Mouse (Mus musculus): Measurements from ENCODE around the gene Gstt3. TPM values are rescaled to one million over a fixed set of nuclear protein-coding genes. Genes with fewer than 3 reads are reported as not detected.

The Gstt3 gene
- polyA plus RNA-seq (2012; rRNA removed) = 8.5 and 8.7 TPM in 2 replicates

DNA sequence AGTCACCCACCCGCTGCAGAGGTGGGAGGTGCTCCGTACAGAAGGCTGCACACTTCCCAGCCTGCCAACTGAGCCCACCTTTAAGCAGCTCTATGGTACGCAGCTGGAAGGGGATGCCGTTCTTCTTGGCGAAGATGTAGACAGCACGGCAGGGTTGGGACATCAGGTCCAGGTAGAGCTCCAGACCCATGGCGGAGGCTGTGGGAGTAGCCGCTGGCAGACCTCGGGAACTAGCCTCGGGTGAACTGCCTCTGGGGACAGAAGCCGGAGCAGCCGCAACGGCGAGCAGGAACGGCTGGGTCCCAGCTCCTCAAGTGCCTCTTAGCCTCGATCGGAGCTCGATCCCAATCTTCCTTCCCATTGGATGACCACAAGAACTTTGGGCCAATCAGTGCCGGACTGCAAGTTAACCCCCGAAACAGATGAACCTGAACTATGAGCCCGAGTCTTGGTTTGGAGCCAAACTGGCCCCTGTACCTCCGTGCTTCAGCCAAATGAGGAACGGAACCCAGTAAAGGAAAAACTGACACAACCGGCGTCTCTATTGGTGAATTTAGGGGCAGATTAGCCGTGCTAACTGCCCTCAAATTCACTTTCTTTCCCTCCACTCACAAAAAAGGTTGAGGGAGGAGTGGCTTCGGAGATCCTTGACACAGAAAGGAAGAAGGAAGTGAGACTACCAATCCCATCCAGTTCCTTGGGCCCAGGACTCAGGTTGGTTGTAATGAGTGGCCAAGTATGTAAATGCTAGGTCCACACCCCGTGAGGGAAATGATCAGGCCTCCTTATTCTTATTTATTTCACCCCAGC lies at the start of gene Gstt3, which contains the start of gene Gm20441:
Gstt3 (minus strand) TSS at position 646 of the 810 bp plus-strand sequence.
Gm20441 (minus strand) TSS at position 186 of the 810 bp plus-strand sequence.
- H3K27me3 ChIP-seq (ENCODE audit: control insufficient read depth, insufficient read depth, low read length) = no peaks in the 10 kb centered on the region; the same call in 1 of the 2 replicates
- 5% methylated on average over 28 of the region's 28 CpGs for WGBS
- no peak for TF ChIP-seq POLR2A (IDR thresholded peaks at IDR 0.05; ENCODE audit: borderline replicate concordance, insufficient read depth, low read length)
- TF ChIP-seq CTCF (IDR thresholded peaks at IDR 0.05; ENCODE audit: borderline replicate concordance, insufficient read depth, low read depth, low read length) = no peak
- peak in 1 of 2 experiments; percentile 22 for DNase-seq
- peaks cover 3% of the 10 kb centered on the region; the same call in 1 of the 2 replicates for H3K4me1 ChIP-seq (ENCODE audit: control insufficient read depth, insufficient read depth, low read length)
- peak within 1 kb of the TSS; percentile 34 for H3K4me3 ChIP-seq (replicated peaks; ENCODE audit: insufficient read depth, low read depth, low read length)
- no peak within 1 kb of the TSS for H3K27ac ChIP-seq (ENCODE audit: insufficient read depth, low read length)

DNA sequence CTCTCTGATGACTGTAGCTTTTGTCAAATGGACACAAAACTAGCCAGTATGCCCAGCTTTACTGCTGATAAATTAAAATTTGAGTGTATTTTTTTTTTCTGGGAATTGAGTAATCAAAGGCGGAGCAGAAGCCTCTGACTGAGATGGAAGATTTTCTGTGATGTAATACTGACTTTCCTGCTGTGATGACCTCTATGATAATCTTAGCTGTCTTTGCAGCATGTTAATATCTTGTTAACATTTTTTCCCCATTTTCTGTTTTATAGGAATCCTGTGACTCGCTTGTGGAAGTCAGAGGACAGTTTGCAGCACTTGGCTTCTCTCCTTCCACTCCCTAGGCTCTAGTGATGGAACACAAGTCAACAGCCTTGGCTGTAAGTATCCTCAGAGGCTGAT lies 49.1 kb upstream of the Gstt3 start:
- TF ChIP-seq POLR2A (IDR thresholded peaks at IDR 0.05; ENCODE audit: borderline replicate concordance, insufficient read depth, low read length) (no peak), CTCF (IDR thresholded peaks at IDR 0.05; ENCODE audit: borderline replicate concordance, insufficient read depth, low read depth, low read length) (no peak)
- H3K27ac ChIP-seq (ENCODE audit: insufficient read depth, low read length) = no peak overlapping the region
- no peak overlapping the region for H3K4me3 ChIP-seq (replicated peaks; ENCODE audit: insufficient read depth, low read depth, low read length)
- no peak for DNase-seq
- 91% methylated on average over 2 of the region's 2 CpGs for WGBS
- no peaks in the 10 kb centered on the region for H3K27me3 ChIP-seq (ENCODE audit: control insufficient read depth, insufficient read depth, low read length)
- peaks cover 18% of the 10 kb centered on the region for H3K4me1 ChIP-seq (ENCODE audit: control insufficient read depth, insufficient read depth, low read length)

DNA sequence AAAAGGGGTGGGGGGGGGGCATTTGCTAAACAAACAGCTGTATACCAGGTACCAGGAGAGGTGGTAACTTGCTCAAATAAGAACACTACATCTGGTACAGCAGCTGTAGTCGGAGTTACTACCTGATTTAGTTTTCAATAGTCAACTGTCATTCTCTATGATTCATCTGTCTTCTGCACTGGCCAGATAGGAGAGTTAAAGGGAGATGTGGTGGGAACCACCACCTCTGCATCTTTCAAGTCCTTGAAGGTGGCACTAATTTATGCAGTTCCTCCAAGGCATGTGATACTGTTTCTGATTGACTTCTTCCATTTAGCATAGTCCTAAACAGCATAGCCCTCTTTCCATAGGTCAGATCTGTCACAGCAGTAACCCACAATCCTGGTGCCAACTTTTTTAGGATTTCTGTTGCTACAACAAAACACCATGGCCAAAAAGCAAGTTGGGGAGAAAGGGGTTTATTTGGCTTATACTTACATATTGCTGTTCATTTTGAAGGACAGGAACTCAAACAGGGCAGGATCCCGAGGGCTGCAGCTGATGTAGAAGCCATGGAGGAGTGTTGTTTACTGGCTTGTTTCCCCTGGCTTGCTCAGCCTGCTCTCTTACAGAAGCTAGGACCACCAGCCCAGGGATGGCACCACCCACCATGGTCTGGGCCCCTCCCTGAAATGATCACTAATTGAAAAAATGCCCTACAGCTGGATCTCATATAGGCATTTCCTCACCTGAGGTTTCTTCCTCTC lies 48.5 kb upstream of the Gstt3 start:
- no peaks in the 10 kb centered on the region for H3K27me3 ChIP-seq (ENCODE audit: control insufficient read depth, insufficient read depth, low read length)
- TF ChIP-seq POLR2A (IDR thresholded peaks at IDR 0.05; ENCODE audit: borderline replicate concordance, insufficient read depth, low read length) (no peak), CTCF (IDR thresholded peaks at IDR 0.05; ENCODE audit: borderline replicate concordance, insufficient read depth, low read depth, low read length) (no peak)
- no peak for DNase-seq
- peaks cover 18% of the 10 kb centered on the region for H3K4me1 ChIP-seq (ENCODE audit: control insufficient read depth, insufficient read depth, low read length)
- H3K27ac ChIP-seq (ENCODE audit: insufficient read depth, low read length) = no peak overlapping the region
- H3K4me3 ChIP-seq (replicated peaks; ENCODE audit: insufficient read depth, low read depth, low read length) = no peak overlapping the region
- WGBS = 84% methylated on average over 2 of the region's 2 CpGs

DNA sequence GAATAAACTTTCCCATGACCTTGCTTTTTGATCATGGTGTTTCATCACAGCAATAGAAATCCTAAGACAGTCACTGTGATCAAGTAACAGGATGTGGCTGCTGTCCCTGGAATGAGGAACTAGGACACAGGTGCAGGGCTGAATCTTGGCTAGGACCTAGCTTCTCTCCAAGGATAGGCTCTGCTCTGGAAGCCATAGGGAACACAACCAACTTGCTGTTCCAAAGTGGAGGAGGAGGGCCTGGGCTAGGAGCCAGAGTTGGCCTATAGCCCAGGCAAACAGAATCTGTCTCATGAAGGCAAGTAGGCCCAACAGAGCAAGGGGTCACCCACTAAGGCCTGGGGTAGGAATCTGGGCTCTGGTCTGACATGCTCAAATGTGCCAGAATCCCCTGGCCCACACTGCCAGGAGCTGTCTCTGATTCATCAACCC lies 47.3 kb upstream of the Gstt3 start:
- DNase-seq = peak; percentile 77 to 88
- no peaks in the 10 kb centered on the region for H3K27me3 ChIP-seq (ENCODE audit: control insufficient read depth, insufficient read depth, low read length)
- H3K4me3 ChIP-seq (replicated peaks; ENCODE audit: insufficient read depth, low read depth, low read length) = no peak overlapping the region
- H3K4me1 ChIP-seq (ENCODE audit: control insufficient read depth, insufficient read depth, low read length) = peaks cover 15% of the 10 kb centered on the region
- H3K27ac ChIP-seq (ENCODE audit: insufficient read depth, low read length) = peak overlapping the region; percentile 68
- TF ChIP-seq CTCF (IDR thresholded peaks at IDR 0.05; ENCODE audit: borderline replicate concordance, insufficient read depth, low read depth, low read length) = no peak
- TF ChIP-seq POLR2A (IDR thresholded peaks at IDR 0.05; ENCODE audit: borderline replicate concordance, insufficient read depth, low read length) = no peak

DNA sequence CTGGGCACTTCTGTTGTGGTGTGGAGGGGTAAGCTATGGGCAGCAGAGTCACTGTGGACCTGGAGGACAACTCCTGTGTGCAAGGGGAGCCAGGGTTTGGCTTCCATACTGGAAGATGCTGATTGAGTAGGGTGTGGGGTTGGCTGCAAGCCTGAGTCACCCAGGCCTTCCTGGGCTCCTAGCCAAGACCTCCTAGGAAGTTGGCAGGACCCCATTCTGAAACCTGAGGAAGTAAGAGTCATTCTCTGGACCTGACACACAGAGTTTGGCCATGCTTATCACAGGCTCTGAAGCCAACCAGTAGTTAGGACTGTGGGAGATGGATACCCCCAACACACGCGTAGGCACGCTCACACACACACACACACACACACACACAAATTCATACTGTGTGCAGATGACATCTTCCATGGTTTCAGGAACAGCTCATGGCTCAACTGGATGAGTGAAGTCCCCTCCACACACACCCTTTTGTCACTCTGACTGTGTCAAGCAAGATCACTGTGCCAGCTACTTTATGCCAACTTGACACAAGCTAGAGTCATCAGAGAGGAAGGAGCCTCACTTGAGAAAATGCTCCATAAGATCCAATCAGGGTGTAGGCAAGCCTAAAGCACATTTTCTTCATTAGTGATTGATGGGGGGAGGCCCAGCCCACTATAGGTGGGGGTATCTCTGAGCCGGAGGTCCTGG lies 46.6 kb upstream of the Gstt3 start:
- peak overlapping the region; percentile 68 for H3K27ac ChIP-seq (ENCODE audit: insufficient read depth, low read length)
- H3K27me3 ChIP-seq (ENCODE audit: control insufficient read depth, insufficient read depth, low read length) = no peaks in the 10 kb centered on the region
- 11% methylated on average over 4 of the region's 4 CpGs for WGBS
- DNase-seq = peak; percentile 46 to 57
- TF ChIP-seq POLR2A (IDR thresholded peaks at IDR 0.05; ENCODE audit: borderline replicate concordance, insufficient read depth, low read length) = no peak
- no peak for TF ChIP-seq CTCF (IDR thresholded peaks at IDR 0.05; ENCODE audit: borderline replicate concordance, insufficient read depth, low read depth, low read length)
- no peak overlapping the region for H3K4me3 ChIP-seq (replicated peaks; ENCODE audit: insufficient read depth, low read depth, low read length)
- H3K4me1 ChIP-seq (ENCODE audit: control insufficient read depth, insufficient read depth, low read length) = peaks cover 15% of the 10 kb centered on the region

DNA sequence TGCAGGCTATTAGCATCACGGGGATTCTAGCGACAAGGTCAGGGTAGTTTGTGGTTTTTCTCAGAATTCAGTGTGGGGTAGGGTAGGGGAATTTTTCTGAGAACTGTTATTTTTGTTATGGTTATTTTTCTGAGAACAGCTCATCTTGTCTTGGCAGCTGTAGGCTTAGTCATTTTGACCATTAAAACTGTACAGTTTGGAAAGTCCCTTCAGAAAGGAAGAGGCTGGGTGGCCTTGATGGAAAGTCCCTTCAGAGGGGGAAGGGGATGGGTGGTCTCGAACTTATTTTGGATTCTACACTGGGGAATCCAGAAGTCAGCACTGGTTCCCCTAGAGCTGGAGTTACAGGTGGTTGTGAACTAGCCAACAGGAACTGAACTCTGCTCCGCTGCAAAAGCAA lies 43.3 kb upstream of the Gstt3 start:
- Histone ChIP-seq H3K27me3 (ENCODE audit: control insufficient read depth, insufficient read depth, low read length) (no peaks in the 10 kb centered on the region), H3K27ac (ENCODE audit: insufficient read depth, low read length) (no peak overlapping the region), H3K4me1 (ENCODE audit: control insufficient read depth, insufficient read depth, low read length) (peaks cover 15% of the 10 kb centered on the region), H3K4me3 (replicated peaks; ENCODE audit: insufficient read depth, low read depth, low read length) (no peak overlapping the region)
- no peak for DNase-seq
- WGBS = 89% methylated on average over 4 of the region's 4 CpGs
- TF ChIP-seq POLR2A (IDR thresholded peaks at IDR 0.05; ENCODE audit: borderline replicate concordance, insufficient read depth, low read length) (no peak), CTCF (IDR thresholded peaks at IDR 0.05; ENCODE audit: borderline replicate concordance, insufficient read depth, low read depth, low read length) (no peak)

DNA sequence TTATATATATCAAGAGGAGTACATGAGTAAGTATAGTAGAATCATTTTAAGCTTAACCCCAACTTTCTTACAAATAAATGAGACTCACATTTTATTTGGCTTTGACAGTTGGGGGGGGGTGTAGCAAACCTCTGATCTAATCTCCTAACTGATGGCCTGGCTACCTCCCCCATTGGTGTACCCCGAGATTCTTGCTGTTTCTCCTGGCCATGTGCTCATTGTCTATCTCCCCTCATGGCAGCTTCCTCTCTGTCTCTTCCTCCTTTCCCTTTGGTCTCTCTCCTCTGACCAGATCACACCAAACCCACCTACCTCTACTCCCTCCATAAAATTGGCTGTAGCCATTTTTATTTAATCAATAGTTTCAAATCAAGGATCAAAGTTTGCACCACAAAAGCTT lies 42.6 kb upstream of the Gstt3 start:
- no peak overlapping the region for H3K27ac ChIP-seq (ENCODE audit: insufficient read depth, low read length)
- H3K4me1 ChIP-seq (ENCODE audit: control insufficient read depth, insufficient read depth, low read length) = peaks cover 14% of the 10 kb centered on the region
- no peak for TF ChIP-seq CTCF (IDR thresholded peaks at IDR 0.05; ENCODE audit: borderline replicate concordance, insufficient read depth, low read depth, low read length)
- TF ChIP-seq POLR2A (IDR thresholded peaks at IDR 0.05; ENCODE audit: borderline replicate concordance, insufficient read depth, low read length) = no peak
- H3K27me3 ChIP-seq (ENCODE audit: control insufficient read depth, insufficient read depth, low read length) = no peaks in the 10 kb centered on the region
- DNase-seq = no peak
- no peak overlapping the region for H3K4me3 ChIP-seq (replicated peaks; ENCODE audit: insufficient read depth, low read depth, low read length)
- 96% methylated on average over 1 of the region's 1 CpGs for WGBS
